Mouse (Mus musculus) bone marrow macrophage, adult 2 months (primary cell): ENCODE measurements around the gene Fkbp5. TPM values are rescaled to one million over a fixed set of nuclear protein-coding genes. Genes with fewer than 3 reads are reported as not detected.

ENCODE experiments used
- H3K27ac ChIP-seq: 2 replicates; pipeline ENCODE4 v1.5.1; 2012; ENCODE audit warnings: low read depth, low read length; ENCODE audit not compliant: insufficient read depth
- H3K4me1 ChIP-seq: 2 replicates; pipeline ENCODE4 v1.6.1; 2012; ENCODE audit warnings: low read length; ENCODE audit not compliant: control insufficient read depth, insufficient read depth
- H3K4me3 ChIP-seq: 2 replicates; pipeline ENCODE4 v1.5.1; 2012; ENCODE audit warnings: mild to moderate bottlenecking, low read length, moderate library complexity; ENCODE audit not compliant: insufficient read depth
- CTCF ChIP-seq: IDR thresholded peaks from 2 replicates; pipeline ENCODE4 v1.5.1; 2012; ENCODE audit warnings: low read depth, mild to moderate bottlenecking, low read length, moderate library complexity
- POLR2A ChIP-seq: IDR thresholded peaks from 2 replicates; pipeline ENCODE4 v1.6.1; 2012; ENCODE audit warnings: mild to moderate bottlenecking, low read depth, low read length, borderline replicate concordance
- polyA plus RNA-seq: library from polyadenylated mRNA; stranded (reverse); fragments of >200 nt; gene quantifications from 2 replicates; pipeline ENCODE4 v1.2.4, GENCODE M21; 2012; ENCODE audit not compliant: missing spikeins, insufficient read depth, insufficient read length

Fkbp5 gene
- polyA plus RNA-seq, 1 experiment, result 4.4 TPM

- H3K27ac ChIP-seq, result no peak overlapping the region
- no peaks in the 10 kb centered on the region for H3K4me1 ChIP-seq
- TF ChIP-seq POLR2A (no peak), CTCF (no peak)
- no peak overlapping the region for H3K4me3 ChIP-seq
Measured at GRCm38 (mm10) chr17:28487584-28488257, 29.6 kb downstream of the Fkbp5 start.

DNA sequence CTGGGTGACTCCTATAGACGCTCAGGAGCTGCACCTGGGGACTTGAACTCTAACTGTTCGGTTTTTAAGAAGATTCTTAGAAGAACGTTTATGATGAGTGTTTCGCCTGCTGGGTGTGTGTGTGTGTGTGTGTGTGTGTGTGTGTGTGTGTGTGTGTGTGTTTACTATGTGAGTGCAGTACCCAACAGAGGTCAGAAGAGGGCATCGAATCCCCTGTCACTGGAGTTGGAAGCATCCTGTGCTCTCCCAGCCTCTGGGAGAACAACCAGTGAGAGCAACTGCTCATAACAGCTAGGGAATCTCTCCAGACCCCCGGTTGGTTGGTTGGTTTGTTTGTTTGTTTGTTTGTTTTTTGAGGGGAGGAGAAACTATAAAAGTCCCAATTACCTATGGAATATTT is 30.6 kb downstream of the Fkbp5 start:
- no peak overlapping the region for H3K27ac ChIP-seq
- no peaks in the 10 kb centered on the region for H3K4me1 ChIP-seq
- H3K4me3 ChIP-seq, result no peak overlapping the region
- TF ChIP-seq POLR2A (no peak), CTCF (no peak)

DNA sequence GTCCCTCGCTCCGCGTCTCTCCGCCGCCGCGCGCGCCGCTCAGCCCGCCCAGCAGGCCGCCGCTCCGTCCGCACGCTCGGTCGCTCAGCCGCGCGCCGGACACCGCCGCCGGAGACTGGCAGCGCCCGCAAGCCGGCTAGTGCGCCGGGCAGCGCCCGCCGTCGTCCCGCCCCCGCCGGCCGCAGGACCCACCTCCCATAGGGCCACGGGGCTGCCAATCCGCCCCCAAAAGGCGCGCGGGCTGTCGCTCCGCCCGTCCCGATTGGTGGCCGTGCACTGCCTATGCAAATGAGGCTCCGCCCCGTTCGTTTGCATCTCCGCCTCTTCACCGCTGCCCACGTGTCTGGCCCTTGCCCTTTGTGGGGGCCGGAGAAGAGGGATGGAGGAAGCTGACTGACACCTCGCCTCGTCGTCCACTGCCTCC is 31.3 kb downstream of the Fkbp5 start:
- no peaks in the 10 kb centered on the region for H3K4me1 ChIP-seq
- peak overlapping the region; percentile 18; the same call in 1 of the 2 replicates for H3K27ac ChIP-seq
- H3K4me3 ChIP-seq, result peak overlapping the region; percentile 88
- TF ChIP-seq CTCF (no peak), POLR2A (no peak; the same call in 1 of the 2 replicates)

- Histone ChIP-seq H3K4me1 (no peaks in the 10 kb centered on the region), H3K4me3 (peak overlapping the region; percentile 88), H3K27ac (peak overlapping the region; percentile 18; the same call in 1 of the 2 replicates)
- TF ChIP-seq CTCF, result no peak
- TF ChIP-seq POLR2A, result no peak
Measured at GRCm38 (mm10) chr17:28485446-28485948, 31.8 kb downstream of the Fkbp5 start.

DNA sequence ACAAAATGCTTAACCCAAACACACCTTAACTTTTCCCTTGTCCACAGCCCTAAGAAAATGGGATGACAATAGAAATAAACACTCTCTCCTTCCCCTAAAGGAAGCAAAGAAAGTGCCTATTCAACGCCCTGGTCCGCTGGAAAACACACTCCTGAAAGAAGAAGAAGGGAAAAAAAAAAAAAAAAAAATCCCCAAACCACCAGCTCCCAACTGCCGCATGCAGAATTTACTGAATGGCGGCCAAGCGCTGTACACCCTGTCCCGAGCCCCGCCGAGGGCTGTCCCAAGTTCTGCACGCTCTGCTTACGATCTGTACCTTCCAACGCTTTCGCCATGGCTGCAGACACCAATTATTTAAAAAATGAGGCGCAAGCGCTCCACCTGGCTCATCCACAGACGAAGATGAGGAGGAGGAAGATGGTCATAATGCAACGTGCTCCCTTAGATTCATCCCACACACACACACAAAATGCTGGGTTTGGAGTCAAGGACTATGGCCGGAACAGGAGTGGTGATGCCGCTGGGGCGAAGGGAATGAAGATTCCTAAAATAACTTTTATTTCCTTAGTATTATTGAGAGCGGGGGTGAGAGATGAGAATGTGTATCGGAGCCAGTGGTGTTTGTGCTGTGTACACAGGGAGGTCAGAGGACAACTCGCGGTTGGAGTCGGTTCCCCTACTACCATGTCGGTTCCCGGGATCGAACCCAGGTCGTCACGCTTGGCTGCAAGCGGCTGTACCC is 32.5 kb downstream of the Fkbp5 start:
- Histone ChIP-seq H3K27ac (0 out of 2 replicates have a peak overlapping the region, but pooled peaks have one; percentile 18), H3K4me3 (peak overlapping the region; percentile 88), H3K4me1 (no peaks in the 10 kb centered on the region)
- no peak for TF ChIP-seq POLR2A
- no peak for TF ChIP-seq CTCF

GRCm38 (mm10) chr17:28477421-28477820 is 39.9 kb downstream of the Fkbp5 start:
- TF ChIP-seq POLR2A (no peak), CTCF (no peak)
- H3K27ac ChIP-seq, result no peak overlapping the region
- peaks cover 2% of the 10 kb centered on the region; the same call in 1 of the 2 replicates for H3K4me1 ChIP-seq
- no peak overlapping the region for H3K4me3 ChIP-seq

- peaks cover 11% of the 10 kb centered on the region for H3K4me1 ChIP-seq
- H3K27ac ChIP-seq, result no peak overlapping the region
- H3K4me3 ChIP-seq, result no peak overlapping the region
- TF ChIP-seq POLR2A (no peak), CTCF (no peak)
Measured at GRCm38 (mm10) chr17:28476441-28476840, 40.9 kb downstream of the Fkbp5 start.

GRCm38 (mm10) chr17:28475593-28476325 is 41.6 kb downstream of the Fkbp5 start:
- TF ChIP-seq POLR2A, result no peak
- no peak for TF ChIP-seq CTCF
- Histone ChIP-seq H3K27ac (no peak overlapping the region), H3K4me3 (no peak overlapping the region), H3K4me1 (peaks cover 15% of the 10 kb centered on the region)

- no peak overlapping the region for H3K27ac ChIP-seq
- H3K4me3 ChIP-seq, result no peak overlapping the region
- TF ChIP-seq CTCF, result no peak
- no peak for TF ChIP-seq POLR2A
- peaks cover 21% of the 10 kb centered on the region for H3K4me1 ChIP-seq
Measured at GRCm38 (mm10) chr17:28472696-28473095, 44.6 kb downstream of the Fkbp5 start.
